Mouse (Mus musculus) heart, adult 2 months (tissue): ENCODE measurements at regions not wholly inside any gene's neighbourhood (a gene's known extent, or its start where the extent isn't known, plus 50 kb on each side); places are given as distances from the start of the nearest gene placed in this dataset.

Source experiments
- CTCF ChIP-seq: fragments of 200-600 bp; IDR thresholded peaks from 2 replicates; pipeline ENCODE4 v1.8.1; 2022; ENCODE audit warnings: antibody characterized with exemption, mild to moderate bottlenecking, moderate library complexity
- EP300 ChIP-seq: fragments of 200-500 bp; IDR thresholded peaks from 2 replicates; pipeline ENCODE4 v1.6.1; 2011; ENCODE audit warnings: low read depth, low read length, control low read depth; ENCODE audit not compliant: insufficient read depth

- TF ChIP-seq CTCF, result no peak
- no peak for TF ChIP-seq EP300
Measured at GRCm38 (mm10) chr13:72409238-72409965, 219.2 kb upstream of the Irx2 start.
